ENCODE assay signal across 12 mouse cellular contexts in genomic region chr7:109561466-109562153, GRCm38 (mm10). TPM values are rescaled to one million over a fixed set of nuclear protein-coding genes. Genes with fewer than 3 reads are reported as not detected.
A peak's percentile ranks its signal among the peaks of the same experiment; 100 is the strongest.
DNase-seq lines count a peak whose midpoint lies in the region; ATAC-seq and TF ChIP-seq lines count a peak whose summit lies in the region.
"Had no signal": no experiment of that assay in that cellular context is flagged by ENCODE, and none has a peak within 500 bp of the region (broad histone marks: within the 10 kb centered on the region; RNA-seq: fewer than 3 reads in every experiment).

No protein-coding gene starts in this region.

- TF ChIP-seq EP300 in stomach, postnatal 0 days (optimal IDR thresholded peaks at IDR 0.05) = no peak

- no peaks in the 10 kb centered on the region for H3K9me3 ChIP-seq in heart, embryonic 13.5 days
- H3K9me3 ChIP-seq in stomach, postnatal 0 days (ENCODE audit: control insufficient read depth, low read length) = no peaks in the 10 kb centered on the region
- H3K9me3 ChIP-seq: embryonic facial prominence, embryonic 12.5 days; G1E; midbrain, embryonic 12.5 days had no signal

- 44% methylated on average over 8 of the region's 8 CpGs for WGBS in heart, embryonic 13.5 days
- WGBS in stomach, postnatal 0 days = 21% methylated on average over 8 of the region's 8 CpGs

- no peak for ATAC-seq in heart, embryonic 13.5 days (ENCODE audit: extremely low read depth, insufficient number of reproducible peaks, low FRiP score, low TSS enrichment)
- ATAC-seq in stomach, postnatal 0 days (ENCODE audit: low FRiP score, low TSS enrichment) = no peak
- no peak for ATAC-seq in erythroid progenitor cell, adult 5-6 weeks (replicated peaks; ENCODE audit: low FRiP score, poor library complexity, severe bottlenecking)

- no peak overlapping the region for H3K4me3 ChIP-seq in heart, embryonic 13.5 days
- no peak overlapping the region for H3K4me3 ChIP-seq in stomach, postnatal 0 days (ENCODE audit: low read depth, low read length)
- H3K4me3 ChIP-seq: embryonic facial prominence, embryonic 12.5 days; midbrain, embryonic 12.5 days had no signal

- H3K9ac ChIP-seq in heart, embryonic 13.5 days = no peak overlapping the region; the same call in 1 of the 2 replicates
- no peak overlapping the region for H3K9ac ChIP-seq in stomach, postnatal 0 days (ENCODE audit: low read length)
- H3K9ac ChIP-seq: embryonic facial prominence, embryonic 12.5 days; midbrain, embryonic 12.5 days had no signal

- no peaks in the 10 kb centered on the region for H3K27me3 ChIP-seq in heart, embryonic 13.5 days (replicated peaks)
- H3K27me3 ChIP-seq in stomach, postnatal 0 days (ENCODE audit: control insufficient read depth, insufficient read depth, low read length) = no peaks in the 10 kb centered on the region
- H3K27me3 ChIP-seq: embryonic facial prominence, embryonic 12.5 days; midbrain, embryonic 12.5 days had no signal

- TF ChIP-seq CTCF in stomach, postnatal 0 days (IDR thresholded peaks at IDR 0.05; ENCODE audit: low read depth) = no peak

- intact Hi-C loops in heart, postnatal 14 days (cut with DNase I) = loop anchor here (5.0 kb wide), 1 partner anchor 51 kb away; no protein-coding TSS in a partner anchor

- H3K27ac ChIP-seq in heart, embryonic 13.5 days (replicated peaks) = peak overlapping the region; percentile 72
- H3K27ac ChIP-seq in stomach, postnatal 0 days (replicated peaks) = peak overlapping the region; percentile 45; the same call in 1 of the 2 replicates
- H3K27ac ChIP-seq: midbrain, embryonic 12.5 days had no signal

- no peak for DNase-seq in heart, postnatal 14 days
- peak; percentile 77 for DNase-seq in urinary bladder, postnatal 14 days (ENCODE audit: low spot score)
- no peak for DNase-seq in urinary bladder, adult 2 months (ENCODE audit: low spot score)
- peak; percentile 35 for DNase-seq in kidney, postnatal 10 days
- DNase-seq in stomach, postnatal 0 days (ENCODE audit: low spot score) = peak; percentile 38
- DNase-seq in frontal cortex, adult 2 months (ENCODE audit: extremely low spot score in 1 of 2, low spot score in 1 of 2) = no peak
- DNase-seq: thymus, adult 18-20 months had no signal

- peaks cover 19% of the 10 kb centered on the region for H3K36me3 ChIP-seq in heart, embryonic 13.5 days
- peaks cover 4% of the 10 kb centered on the region; the same call in 1 of the 2 replicates for H3K36me3 ChIP-seq in stomach, postnatal 0 days (ENCODE audit: control insufficient read depth, insufficient read depth, low read length)
- H3K36me3 ChIP-seq: G1E; midbrain, embryonic 12.5 days had no signal

- H3K4me2 ChIP-seq in heart, embryonic 13.5 days = no peak overlapping the region
- no peak overlapping the region for H3K4me2 ChIP-seq in stomach, postnatal 0 days (replicated peaks; ENCODE audit: low read depth)
- H3K4me2 ChIP-seq: embryonic facial prominence, embryonic 12.5 days; midbrain, embryonic 12.5 days had no signal

- peaks cover 61% of the 10 kb centered on the region for H3K4me1 ChIP-seq in heart, embryonic 13.5 days
- peaks cover 4% of the 10 kb centered on the region for H3K4me1 ChIP-seq in stomach, postnatal 0 days (replicated peaks; ENCODE audit: control insufficient read depth, insufficient read depth)
- H3K4me1 ChIP-seq: midbrain, embryonic 12.5 days had no signal

RNA-seq across cellular contexts. Expression of gene Rpl27a, which starts 42.7 kb away (rescaled TPM):
- polyA plus RNA-seq in heart, embryonic 13.5 days (2015; fragmentation: Nextera tagmentation; extraction: Ambion mirVana) = 82.1 and 89.2 TPM in 2 replicates
- total RNA-seq in heart, postnatal 14 days (2021) = 100 to 1,000 TPM; 100 to 103 TPM
- polyA plus RNA-seq in urinary bladder, adult 2 months (2012; rRNA removed) = 735 and 823 TPM in 2 replicates
- polyA plus RNA-seq in stomach, postnatal 0 days (2015; fragmentation: Nextera tagmentation; extraction: Ambion mirVana) = 122 and 123 TPM in 2 replicates
- 295 and 337 TPM in 2 replicates for polyA plus RNA-seq in frontal cortex, adult 2 months (2012; rRNA removed)
- 221 and 228 TPM in 2 replicates for total RNA-seq in erythroid progenitor cell, adult 5-6 weeks (2015; ENCODE audit: low replicate concordance)
- 113 and 169 TPM in 2 replicates for total RNA-seq in erythroid progenitor cell, adult 5-6 weeks (2017; ENCODE audit: low replicate concordance)

RNA-seq across cellular contexts. Expression of gene Trim66, which starts 53.7 kb away (rescaled TPM):
- polyA plus RNA-seq in heart, embryonic 13.5 days (2015; fragmentation: Nextera tagmentation; extraction: Ambion mirVana) = not detected in 2 replicates
- total RNA-seq in heart, postnatal 14 days (2021) = under 1 TPM; 0.02 to 0.12 TPM
- polyA plus RNA-seq in urinary bladder, adult 2 months (2012; rRNA removed) = 0.13 and 0.15 TPM in 2 replicates
- polyA plus RNA-seq in stomach, postnatal 0 days (2015; fragmentation: Nextera tagmentation; extraction: Ambion mirVana) = 0.02 TPM in 2 replicates
- polyA plus RNA-seq in frontal cortex, adult 2 months (2012; rRNA removed) = 7.9 and 9.6 TPM in 2 replicates
- total RNA-seq in erythroid progenitor cell, adult 5-6 weeks (2015; ENCODE audit: low replicate concordance) = not detected in 2 replicates
- total RNA-seq in erythroid progenitor cell, adult 5-6 weeks (2017; ENCODE audit: low replicate concordance) = not detected in 2 replicates

Comparison
In these comparisons a context has a peak if more than half of its experiments do, and no peak if none do; other contexts are left out.
1. DNase-seq: peak in urinary bladder, postnatal 14 days (single experiment), kidney, postnatal 10 days (single experiment) and stomach, postnatal 0 days (single experiment); none in heart, postnatal 14 days (0 of 2), urinary bladder, adult 2 months (single experiment) and frontal cortex, adult 2 months (0 of 2).